Mouse (Mus musculus): Measurements from ENCODE around the gene Oaz2. TPM values are rescaled to one million over a fixed set of nuclear protein-coding genes. Genes with fewer than 3 reads are reported as not detected.
"Not testable (repeated sequence)": the region's sequence is repeated elsewhere in the genome, so short reads cannot be mapped to it uniquely, and the experiment has no call there.

Oaz2 gene
- total RNA-seq, 2 experiments from 2014 or later, result 217 to 221 TPM

GRCm38 (mm10) chr9:65648730-65649129 is 19.1 kb upstream of the Oaz2 start:
- intact Hi-C loops (cut with DNase I), result no loop called here
- DNase-seq, result no peak

GRCm38 (mm10) chr9:65649997-65650396 is 17.8 kb upstream of the Oaz2 start:
- intact Hi-C loops (cut with DNase I), result no loop called here
- DNase-seq, result no peak

DNA sequence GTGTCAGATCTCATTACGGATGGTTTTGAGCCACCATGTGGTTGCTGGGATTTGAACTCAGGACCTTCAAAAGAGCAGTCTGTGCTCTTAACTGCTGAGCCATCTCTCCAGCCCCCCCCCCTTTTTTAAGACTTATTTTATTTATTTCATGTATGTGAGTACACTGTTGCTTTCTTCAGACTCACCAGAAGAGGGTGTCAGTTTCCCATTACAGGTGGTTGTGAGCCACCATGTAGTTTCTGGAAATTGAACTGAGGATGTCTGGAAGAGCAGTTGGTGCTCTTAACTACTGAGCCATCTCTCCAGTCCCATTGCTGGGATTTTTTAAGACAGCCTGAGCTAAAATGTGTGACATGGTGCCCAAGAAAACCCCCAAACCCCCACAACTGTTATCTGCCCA is 15.8 kb upstream of the Oaz2 start:
- DNase-seq; intact Hi-C loops (cut with DNase I): not testable (repeated sequence)

- intact Hi-C loops (cut with DNase I), result no loop called here
- DNase-seq, result no peak
These were observed 14.1 kb upstream of the Oaz2 start for GRCm38 (mm10) chr9:65653741-65654140.

DNA sequence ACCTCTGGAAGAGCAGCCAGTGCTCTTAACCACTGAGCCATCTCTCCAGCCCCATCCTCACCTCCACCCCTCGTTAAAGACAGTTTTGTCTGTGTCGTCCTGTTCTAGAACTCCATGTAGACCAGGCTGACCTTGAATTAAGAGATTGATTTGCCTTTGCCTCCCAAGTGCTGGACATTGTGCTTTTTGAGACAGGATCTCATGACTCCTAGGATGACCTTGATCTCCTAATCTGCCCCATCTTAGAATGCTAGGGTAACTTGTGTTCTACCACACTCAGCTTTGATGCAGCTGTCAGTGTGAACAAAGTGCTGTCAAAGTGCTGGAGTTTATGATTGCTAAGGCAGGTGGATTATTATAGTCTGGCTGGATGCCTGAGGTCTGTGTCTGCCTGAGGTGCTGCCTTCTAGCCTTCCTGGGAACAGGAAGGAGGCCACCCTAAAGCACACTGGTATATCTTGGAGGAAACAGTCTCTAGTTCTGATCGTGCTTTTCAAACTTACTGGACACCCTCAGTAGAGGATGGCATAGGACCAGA is 13.0 kb upstream of the Oaz2 start:
- intact Hi-C loops (cut with DNase I), result no loop called here
- DNase-seq, result no peak

DNA sequence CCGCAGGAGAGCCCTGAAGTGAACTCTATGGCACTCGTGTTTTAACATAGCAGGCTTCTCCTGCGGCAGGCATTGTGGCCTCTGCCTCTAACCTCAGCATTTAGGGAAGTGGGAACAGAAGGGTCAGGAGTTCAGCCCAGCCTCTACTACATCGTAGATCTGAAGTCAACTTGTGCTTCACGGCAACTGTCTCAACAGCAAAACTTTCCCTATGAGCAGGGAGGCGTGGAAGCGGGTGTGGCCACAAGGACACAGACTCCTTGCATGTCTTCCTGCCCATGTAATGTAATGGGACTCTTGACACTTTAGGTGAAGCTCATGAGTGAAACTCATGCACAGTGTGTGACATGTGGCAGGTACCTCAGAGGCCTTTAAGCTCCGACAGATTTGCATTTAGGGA is 12.3 kb upstream of the Oaz2 start:
- no peak for DNase-seq
- intact Hi-C loops (cut with DNase I), result no loop called here

GRCm38 (mm10) chr9:65657218-65657617 is 10.6 kb upstream of the Oaz2 start:
- no peak for DNase-seq
- intact Hi-C loops (cut with DNase I), result no loop called here

DNA sequence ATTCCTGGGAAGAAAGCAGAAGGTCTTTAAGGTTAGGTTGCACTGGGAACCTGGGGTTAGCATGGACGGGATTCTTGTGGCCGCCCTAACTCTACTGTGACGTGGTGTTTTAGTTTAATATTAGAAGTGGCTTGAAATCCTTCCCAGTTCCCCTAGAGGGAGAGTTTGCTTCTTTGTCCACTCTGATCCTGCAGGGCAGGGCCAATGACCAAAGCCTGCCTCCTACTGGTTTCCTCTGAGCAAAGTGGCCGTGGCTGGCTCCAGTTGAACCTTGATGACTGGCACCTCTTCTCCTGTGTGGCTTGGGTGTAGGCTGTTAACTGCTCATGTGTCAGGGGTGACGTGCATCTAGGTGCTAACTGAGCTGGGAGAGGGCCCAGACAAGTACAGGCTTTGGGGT is 6.8 kb upstream of the Oaz2 start:
- intact Hi-C loops (cut with DNase I), result loop anchor here (2.0 to 5.0 kb wide), 2 partner anchors 54 to 139 kb away; partner anchors contain the start of gene Ankdd1a
- DNase-seq, result no peak

DNA sequence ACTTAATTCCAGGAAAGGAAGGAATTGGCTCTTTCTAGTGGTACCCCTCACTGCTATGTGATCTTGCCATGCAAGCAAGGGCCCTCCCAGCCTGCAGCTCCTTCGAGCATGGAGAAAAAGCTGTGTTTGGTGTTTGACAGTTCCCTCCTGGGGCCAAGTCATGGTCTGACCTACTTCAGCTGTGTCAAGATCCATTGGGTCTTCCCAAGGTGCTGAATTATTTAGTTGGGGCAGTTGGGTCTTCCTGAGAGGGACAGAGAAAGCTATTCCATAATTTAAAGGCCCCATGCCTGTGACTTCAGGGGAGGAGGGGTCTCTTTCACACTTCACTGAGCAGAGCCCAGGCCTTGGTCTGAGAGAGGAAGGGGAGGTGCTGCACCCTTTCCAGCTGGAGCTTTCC is 6.3 kb upstream of the Oaz2 start:
- intact Hi-C loops (cut with DNase I), result loop anchor here (2.0 to 5.0 kb wide), 2 partner anchors 55 to 139 kb away; partner anchors contain the start of gene Ankdd1a

DNA sequence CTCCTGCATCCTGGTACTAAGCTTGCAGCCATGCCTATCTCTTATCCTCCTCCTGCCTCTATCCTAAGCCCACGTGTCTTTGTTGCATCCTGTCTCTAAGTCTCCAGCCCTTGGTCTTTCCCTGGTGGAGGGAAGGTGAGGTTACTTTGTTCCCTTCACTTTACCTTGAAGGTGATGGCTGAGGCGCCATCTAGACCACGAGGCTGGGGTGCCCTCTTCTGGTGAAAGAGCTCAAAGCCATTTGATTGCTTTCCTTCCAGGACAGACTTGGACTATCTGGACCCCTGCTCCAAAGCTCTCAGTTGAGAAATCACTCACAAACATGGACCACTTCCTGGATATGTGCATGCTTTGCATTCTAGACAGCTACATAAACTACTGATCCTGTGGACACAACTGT is 3.6 kb upstream of the Oaz2 start:
- intact Hi-C loops (cut with DNase I), result loop anchor here (1.0 to 5.0 kb wide), 3 partner anchors 21 to 142 kb away; partner anchors contain the start of gene Ankdd1a
- no peak for DNase-seq

More for the DNA sequence above, 6.3 kb upstream of the Oaz2 start:
- DNase-seq, result no peak

- DNase-seq, result peak; percentile 55 to 67
- intact Hi-C loops (cut with DNase I), result no loop called here
These were observed 1.8 kb upstream of the Oaz2 start for GRCm38 (mm10) chr9:65666042-65666441.

DNA sequence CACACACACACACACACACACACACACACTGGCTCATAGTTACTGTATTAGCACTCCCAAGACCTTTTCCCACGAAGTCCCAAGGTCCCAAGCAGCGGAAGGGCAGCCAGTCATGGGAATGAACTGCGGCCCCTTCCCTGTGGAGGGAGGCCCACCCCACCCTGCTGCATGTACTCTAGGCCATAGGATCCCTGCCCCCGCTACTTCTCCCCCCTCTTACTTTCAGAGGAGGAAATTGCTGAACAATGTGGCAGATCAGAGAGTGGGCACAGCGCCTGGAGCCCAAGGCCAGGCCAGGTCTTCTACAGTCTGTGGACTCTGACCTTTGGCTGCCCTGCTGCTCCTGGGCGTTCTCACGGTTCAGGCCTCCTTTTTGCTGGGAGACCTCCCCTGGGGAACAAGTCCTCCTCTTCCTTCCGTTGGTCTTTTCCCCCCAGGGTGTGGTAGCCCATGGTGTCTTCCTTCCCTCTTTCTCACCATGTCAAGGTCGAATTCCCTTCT is 3.7 kb downstream of the Oaz2 start:
- peak; percentile 38 to 44 for DNase-seq
- intact Hi-C loops (cut with DNase I), result no loop called here

DNA sequence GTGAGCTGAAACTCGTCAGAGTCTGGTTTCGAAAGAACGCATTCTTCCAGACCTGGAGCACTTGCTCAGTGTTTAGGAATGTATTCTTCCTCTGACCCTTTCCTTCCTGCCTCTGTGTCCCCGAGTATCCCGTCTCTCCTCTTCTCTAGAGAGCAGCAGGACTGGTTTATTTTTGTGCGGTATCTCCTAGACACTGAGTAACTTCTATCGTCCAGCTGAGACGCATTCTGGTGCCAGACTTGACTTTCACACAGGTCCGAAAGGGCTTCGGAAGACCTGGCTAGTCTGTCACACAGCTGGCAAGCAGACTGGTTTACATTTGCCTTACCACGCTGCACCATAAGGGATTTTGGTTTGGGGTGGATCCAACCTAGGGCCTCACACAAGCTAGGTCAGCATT is 5.2 kb downstream of the Oaz2 start:
- intact Hi-C loops (cut with DNase I), result no loop called here

DNA sequence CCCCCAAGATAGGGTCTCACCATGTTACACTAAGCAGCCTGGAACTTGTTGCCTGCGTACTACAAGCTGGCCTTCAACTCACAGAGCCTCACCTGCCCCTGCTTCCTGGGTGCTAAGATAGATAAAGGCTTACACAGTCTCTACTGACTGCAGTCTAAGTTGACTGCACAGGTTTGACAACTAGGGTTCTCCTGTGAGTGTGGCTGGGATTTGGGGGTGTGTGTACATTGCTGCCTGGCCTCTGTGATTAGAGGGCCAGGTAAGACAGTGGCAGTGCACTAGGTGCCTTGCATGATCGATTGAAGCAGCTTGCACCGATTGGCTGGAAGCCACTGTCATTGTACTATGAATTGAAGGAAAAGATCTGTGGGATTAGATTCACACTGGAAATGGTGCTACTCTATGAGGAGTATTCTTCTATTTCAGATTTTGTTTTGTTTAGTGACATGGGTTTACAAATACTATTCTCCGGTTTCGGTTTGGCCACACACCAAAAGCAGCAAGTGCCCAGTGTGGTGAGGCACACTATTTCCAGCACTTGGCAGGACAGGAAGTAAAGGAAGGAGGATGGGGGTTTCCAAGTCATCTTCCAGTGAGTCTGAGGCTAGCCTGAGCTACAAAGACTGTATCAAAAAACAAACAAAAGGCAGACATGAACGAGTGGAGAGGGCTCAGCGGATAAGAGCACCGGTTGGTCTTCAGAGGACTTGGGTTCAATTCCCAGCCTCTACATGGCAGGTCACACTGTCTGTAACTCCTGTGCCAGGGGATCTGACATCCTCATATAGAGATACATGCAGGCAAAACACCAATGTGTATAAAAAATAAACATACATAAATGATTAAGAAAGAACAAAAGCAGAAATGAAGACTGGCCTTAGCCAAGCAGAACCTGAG is 7.9 kb downstream of the Oaz2 start:
- DNase-seq, result no peak
- intact Hi-C loops (cut with DNase I), result loop anchor here (5.0 kb wide), 1 partner anchor 152 kb away; the partner anchor contains the start of gene Zfp609

More for the DNA sequence above, 5.2 kb downstream of the Oaz2 start:
- no peak for DNase-seq

DNA sequence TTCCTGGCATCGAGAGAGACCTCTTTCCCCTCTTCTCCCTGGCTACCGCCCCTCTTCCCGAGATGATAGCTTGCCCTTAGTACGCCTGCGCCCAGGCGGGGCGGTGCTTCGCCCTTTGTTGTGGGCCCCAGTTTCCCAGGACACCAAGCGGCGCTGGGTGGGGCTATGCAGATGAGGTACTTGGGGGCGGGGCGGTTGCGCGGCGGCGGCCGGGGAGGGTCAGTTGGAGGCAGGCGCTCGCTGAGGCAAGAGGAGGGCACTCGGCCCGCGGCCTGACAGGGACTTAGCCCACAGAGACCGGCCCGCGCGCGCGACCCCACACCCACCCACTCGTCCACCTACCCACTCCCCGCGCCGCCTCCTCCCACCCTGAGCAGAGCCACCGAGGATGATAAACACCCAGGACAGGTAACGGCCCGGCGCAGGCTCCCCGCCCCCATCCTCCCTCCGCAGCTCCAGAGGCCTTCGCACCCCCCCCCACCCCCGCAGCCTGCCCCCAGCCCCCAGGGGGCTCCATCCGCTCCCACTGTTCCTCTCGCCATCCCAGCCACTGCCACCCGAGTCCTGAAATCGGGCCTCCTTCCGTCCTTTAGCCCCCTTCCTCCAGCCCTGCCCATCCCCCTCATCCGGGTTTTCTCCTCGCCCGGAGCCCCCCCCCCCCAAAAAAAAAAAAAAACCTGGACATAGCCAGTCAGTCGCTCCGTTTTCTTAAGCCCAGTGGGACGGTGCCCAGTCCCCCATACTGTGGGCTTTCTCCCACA is 8.7 kb downstream of the Oaz2 start:
- DNase-seq, result peak; percentile 94 to 97
- intact Hi-C loops (cut with DNase I), result loop anchor here (5.0 kb wide), 1 partner anchor 151 kb away; the partner anchor contains the start of gene Zfp609

DNA sequence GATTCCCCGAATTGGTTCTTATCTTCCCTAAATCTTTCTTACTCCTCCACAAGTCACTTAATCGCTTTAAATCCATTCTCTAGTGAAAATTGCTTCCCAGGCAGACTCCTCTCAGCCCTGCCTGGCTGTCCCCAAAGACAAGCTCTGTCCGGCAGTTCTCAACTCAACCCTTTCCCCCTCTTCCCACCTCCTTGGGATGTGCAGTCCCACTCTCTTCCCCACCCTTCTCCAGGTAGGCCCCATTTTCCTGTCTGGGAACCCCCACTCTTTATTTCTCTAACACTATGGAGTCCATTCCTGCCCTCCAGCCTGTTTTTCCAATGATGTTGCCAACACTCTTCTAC is 9.3 kb downstream of the Oaz2 start:
- no peak for DNase-seq
- intact Hi-C loops (cut with DNase I), result loop anchor here (5.0 kb wide), 1 partner anchor 150 kb away; the partner anchor contains the start of gene Zfp609

- intact Hi-C loops (cut with DNase I), result loop anchor here (5.0 kb wide), 1 partner anchor 148 kb away; the partner anchor contains the start of gene Zfp609
- peak; percentile 54 to 63 for DNase-seq
These were observed 11.5 kb downstream of the Oaz2 start for GRCm38 (mm10) chr9:65679181-65679761.

DNA sequence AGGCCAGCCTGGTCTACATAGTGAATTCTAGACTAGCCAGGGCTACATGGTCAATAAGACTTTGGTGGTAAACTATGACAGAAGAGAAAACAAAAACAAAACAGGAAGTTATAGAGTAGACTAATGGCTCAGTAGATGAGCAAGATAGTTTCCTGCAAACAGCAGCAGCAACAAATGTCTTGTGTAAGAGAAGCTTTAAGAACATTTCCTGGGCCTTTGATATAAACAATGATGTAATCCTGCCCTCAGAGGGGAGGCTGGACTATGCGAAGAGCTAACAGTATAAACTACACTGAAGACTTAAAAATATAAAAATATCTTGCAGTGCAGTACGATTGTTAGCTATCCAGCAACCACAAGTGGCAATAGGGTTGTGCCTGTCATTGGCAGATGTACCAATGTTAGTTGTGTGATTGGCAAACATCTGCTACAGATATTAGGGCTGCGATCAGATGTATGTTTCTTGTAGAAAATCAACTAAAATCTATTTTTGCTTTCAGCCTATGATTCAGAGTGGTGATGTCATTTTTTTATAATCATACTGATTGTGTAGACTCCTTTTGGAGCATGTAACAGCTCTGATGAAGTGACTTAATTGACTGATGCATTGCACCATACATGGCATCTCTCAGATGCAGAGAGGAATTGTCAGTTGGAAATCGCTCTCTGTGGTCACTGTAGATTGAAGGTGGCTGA is 13.3 kb downstream of the Oaz2 start:
- intact Hi-C loops (cut with DNase I), result no loop called here
- DNase-seq, result no peak

DNA sequence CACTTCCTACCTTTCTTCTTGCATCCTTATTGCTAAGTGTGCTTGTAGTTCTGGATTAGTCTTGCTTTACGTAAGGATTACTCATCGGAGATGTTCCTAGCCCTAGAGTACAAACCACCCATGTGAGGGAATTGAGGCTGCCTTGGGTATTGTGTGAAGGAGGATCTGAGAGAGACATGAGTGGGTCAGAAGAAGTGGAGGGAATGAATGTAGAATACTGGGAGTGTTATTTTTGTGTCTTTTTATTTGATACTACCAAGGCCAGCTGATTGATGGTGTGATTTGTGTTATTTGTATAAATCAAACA is 13.8 kb downstream of the Oaz2 start:
- intact Hi-C loops (cut with DNase I), result no loop called here
- DNase-seq, result no peak

DNA sequence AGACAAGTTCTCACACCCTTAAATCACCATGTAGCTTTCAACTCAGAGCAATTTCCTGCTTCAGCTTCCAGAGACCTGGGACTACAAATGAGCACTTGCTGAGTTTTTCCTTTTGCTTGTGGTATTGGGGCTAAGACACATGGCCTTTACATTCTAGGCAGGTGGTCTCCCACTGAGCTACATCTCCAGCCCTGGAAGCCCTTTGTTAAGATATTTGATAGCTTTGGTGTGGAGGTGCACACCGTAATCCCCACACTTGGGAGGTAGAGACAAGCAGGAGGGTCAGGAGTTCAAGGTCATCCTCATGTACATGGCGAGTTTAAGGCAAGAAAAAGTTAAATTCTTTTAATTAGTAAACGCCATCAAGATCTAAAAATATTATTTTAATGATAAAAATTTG is 14.4 kb downstream of the Oaz2 start:
- DNase-seq, result no peak
- intact Hi-C loops (cut with DNase I), result no loop called here

Data from gastrocnemius, postnatal 36 days (tissue).